Mouse (Mus musculus) erythroid progenitor cell, adult 5-6 weeks (primary cell): ENCODE measurements around the gene Bad. TPM values are rescaled to one million over a fixed set of nuclear protein-coding genes. Genes with fewer than 3 reads are reported as not detected.

Source experiments
- ATAC-seq: replicated peaks from 2 replicates; pipeline ENCODE4 v1.8.0; 2016; ENCODE audit warnings: moderate number of reproducible peaks, mild to moderate bottlenecking, moderate TSS enrichment, inconsistent platforms; ENCODE audit not compliant: poor library complexity, low FRiP score, severe bottlenecking
- total RNA-seq, 2 experiments: library from RNA; stranded (forward) in 1 of 2; stranded (reverse) in 1 of 2; fragments of 150-400 nt in 1 of 2; fragments of 186-747, 209-891 nt in 1 of 2; gene quantifications; 2 replicates each; pipeline versions ENCODE4 v1.2.3 to v1.2.4; 2015 to 2017; ENCODE audit warnings: low replicate concordance in 2 of 2

Gene Bad
- total RNA-seq, 2 experiments from 2014 or later: 2.9 to 10.9 TPM

- no peak for ATAC-seq
Observed at GRCm38 (mm10) chr19:6952712-6953037, 11.0 kb downstream of the Bad start.

GRCm38 (mm10) chr19:6954046-6954445, 12.4 kb downstream of the Bad start:
- ATAC-seq: no peak

- no peak for ATAC-seq
Observed at GRCm38 (mm10) chr19:6955424-6955823, 13.8 kb downstream of the Bad start.

- ATAC-seq: no peak
Observed at GRCm38 (mm10) chr19:6956461-6956860, 14.8 kb downstream of the Bad start.

GRCm38 (mm10) chr19:6968491-6969271, 27.0 kb downstream of the Bad start:
- ATAC-seq: no peak

- ATAC-seq: no peak
Observed at GRCm38 (mm10) chr19:6969291-6969664, 27.6 kb downstream of the Bad start.

- ATAC-seq: peak; percentile 61
Observed at GRCm38 (mm10) chr19:6969665-6970381, 28.2 kb downstream of the Bad start.

GRCm38 (mm10) chr19:6970460-6971085, 28.9 kb downstream of the Bad start:
- ATAC-seq: no peak

- no peak for ATAC-seq
Observed at GRCm38 (mm10) chr19:6971644-6972043, 30.0 kb downstream of the Bad start.

- ATAC-seq: no peak
Observed at GRCm38 (mm10) chr19:6972247-6972917, 30.7 kb downstream of the Bad start.

- ATAC-seq: no peak
Observed at GRCm38 (mm10) chr19:6973581-6974190, 32.0 kb downstream of the Bad start.

GRCm38 (mm10) chr19:6974211-6975205, 32.8 kb downstream of the Bad start, which contains the start of gene Ppp1r14b:
Gene Ppp1r14b (plus strand): TSS chr19:6974968.
- ATAC-seq: peak; percentile 69

- no peak for ATAC-seq
Observed at GRCm38 (mm10) chr19:6975537-6976521, 34.2 kb downstream of the Bad start, which contains the start of gene Plcb3. Gene Plcb3 (minus strand): TSS chr19:6976470.

GRCm38 (mm10) chr19:6977759-6978638, 36.3 kb downstream of the Bad start:
- ATAC-seq: no peak

- no peak for ATAC-seq
Observed at GRCm38 (mm10) chr19:6978639-6978974, 36.9 kb downstream of the Bad start.

- no peak for ATAC-seq
Observed at GRCm38 (mm10) chr19:6979001-6979479, 37.4 kb downstream of the Bad start.
